Mouse (Mus musculus) naive thymus-derived CD4-positive, alpha-beta T cell, adult 5 months (primary cell): Measurements from ENCODE around the gene Cstf2t. TPM values are rescaled to one million over a fixed set of nuclear protein-coding genes. Genes with fewer than 3 reads are reported as not detected.

Source experiments
- polyA plus RNA-seq: library from polyadenylated mRNA; unstranded; fragments of 100-300 nt; shearing (Covaris generic); gene quantifications from one replicate; pipeline ENCODE4 v1.2.1, GENCODE M21; 2017

The Cstf2t gene
- 26.9 TPM for polyA plus RNA-seq

DNA sequence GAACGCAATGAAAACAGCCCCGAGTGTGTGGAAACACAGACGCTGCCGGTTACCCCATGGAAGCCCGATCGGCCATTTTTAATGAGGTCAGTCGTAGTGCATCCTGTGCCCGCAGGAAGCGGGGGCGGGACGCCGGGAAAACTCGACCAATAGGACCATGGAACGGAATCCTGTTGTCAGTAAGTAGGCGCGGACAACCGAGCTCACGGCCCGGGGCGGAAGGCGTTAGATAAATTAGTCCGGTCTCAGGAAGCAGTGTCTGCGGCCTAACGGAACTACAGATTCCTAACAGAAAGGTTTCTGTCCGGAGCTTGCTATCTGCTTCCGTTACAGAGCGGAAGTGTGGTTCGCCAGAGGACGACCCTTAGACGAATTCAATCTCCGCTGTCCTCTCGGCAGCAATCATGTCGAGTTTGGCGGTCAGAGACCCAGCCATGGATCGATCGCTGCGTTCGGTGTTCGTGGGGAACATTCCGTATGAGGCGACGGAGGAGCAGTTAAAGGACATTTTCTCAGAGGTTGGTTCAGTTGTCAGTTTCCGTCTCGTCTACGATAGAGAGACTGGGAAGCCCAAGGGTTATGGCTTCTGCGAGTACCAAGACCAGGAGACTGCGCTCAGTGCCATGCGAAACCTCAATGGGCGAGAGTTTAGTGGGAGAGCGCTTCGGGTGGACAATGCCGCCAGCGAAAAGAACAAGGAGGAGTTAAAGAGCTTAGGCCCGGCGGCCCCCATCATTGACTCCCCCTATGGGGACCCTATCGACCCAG lies at the start of gene Cstf2t:
Gene Cstf2t (plus strand): TSS at position 176 of the 768 bp plus-strand sequence.

